Mouse (Mus musculus): ENCODE results near the gene Sorl1. TPM values are rescaled to one million over a fixed set of nuclear protein-coding genes. Genes with fewer than 3 reads are reported as not detected.

The Sorl1 gene
- total RNA-seq, 2 experiments from 2014 or later = 137 to 158 TPM

DNA sequence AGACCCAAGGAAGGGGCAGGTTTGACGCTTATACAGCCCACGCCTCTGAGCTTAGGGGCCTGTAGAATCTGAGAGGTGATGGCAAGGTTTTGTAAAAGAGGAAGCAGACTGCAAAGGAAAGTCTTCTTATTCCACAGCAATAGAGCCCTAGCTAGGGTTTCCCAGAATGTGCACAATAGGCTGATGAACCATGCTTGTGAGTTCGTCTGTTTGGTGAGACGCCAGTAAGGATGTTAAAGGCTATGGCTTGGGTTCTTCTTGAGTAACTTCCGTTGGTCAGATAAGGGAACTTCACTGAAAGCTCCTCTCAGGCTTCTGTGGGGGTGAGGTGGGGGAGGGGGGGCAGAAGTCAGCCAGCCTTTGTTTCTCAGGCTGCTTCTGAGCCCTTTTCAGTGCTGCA is 3.9 kb upstream of the Sorl1 start:
- DNase-seq (ENCODE audit: low spot score in 2 of 2) = no peak
- intact Hi-C loops (cut with DNase I) = no loop called here

DNA sequence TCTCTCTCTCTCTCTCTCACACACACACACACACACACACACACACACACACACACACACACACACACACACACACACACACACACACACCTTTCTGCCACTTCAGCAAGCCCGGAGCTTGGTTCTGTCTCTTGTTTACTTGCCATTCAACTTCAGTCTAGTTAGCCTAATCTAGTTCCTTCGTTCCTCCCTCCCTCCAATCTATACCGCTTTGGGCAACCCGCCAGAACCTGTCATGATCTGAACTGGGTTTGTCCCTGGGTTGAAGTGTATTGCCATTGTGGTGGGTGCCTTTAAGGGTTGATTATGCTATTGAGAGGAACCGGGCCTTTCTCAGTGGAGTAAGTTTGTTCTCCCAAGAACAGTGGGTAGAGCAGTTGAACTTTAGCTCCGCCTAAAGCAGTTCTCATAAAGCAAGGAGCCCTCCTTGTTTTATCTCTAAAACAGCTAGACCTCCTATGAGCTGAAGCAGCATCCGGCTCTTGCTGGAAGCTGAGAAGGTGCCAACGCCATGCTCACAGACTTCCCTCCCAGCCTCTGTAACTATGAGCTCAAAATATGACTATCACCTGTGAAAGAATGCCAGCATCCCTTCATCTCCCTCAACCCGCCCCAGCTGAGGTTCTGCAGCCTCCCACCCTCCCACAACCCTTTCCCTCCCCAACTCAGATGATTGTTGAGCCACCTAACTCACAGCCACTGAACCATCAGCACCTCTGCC is 1.3 kb upstream of the Sorl1 start:
- no peak for DNase-seq (ENCODE audit: low spot score in 2 of 2)
- intact Hi-C loops (cut with DNase I) = loop anchor here (2.0 kb wide), 1 partner anchor 115 kb away; no protein-coding TSS in a partner anchor

DNA sequence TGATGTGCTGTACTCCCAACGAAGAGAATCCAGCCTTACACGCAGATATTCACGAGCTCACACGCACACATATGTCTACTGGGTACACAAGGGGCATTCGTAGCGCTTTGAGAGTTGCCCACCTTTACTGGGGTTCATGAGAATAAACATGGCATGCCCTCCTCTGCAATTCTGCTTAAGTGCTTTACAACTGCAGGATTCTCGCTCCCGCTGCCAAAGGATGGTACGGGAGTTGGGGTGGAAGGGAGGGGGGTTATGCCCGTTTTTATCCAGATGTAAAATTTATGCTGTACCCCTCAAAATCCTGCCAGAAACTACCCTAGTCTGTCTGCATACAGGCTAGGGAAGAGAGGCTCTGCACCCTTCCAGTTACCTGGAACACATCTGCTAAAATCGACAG is 893 bp downstream of the Sorl1 start:
- intact Hi-C loops (cut with DNase I) = loop anchor here (5.0 kb wide), 4 partner anchors 36 to 86 kb away; no protein-coding TSS in a partner anchor
- no peak for DNase-seq (ENCODE audit: low spot score in 2 of 2)

DNA sequence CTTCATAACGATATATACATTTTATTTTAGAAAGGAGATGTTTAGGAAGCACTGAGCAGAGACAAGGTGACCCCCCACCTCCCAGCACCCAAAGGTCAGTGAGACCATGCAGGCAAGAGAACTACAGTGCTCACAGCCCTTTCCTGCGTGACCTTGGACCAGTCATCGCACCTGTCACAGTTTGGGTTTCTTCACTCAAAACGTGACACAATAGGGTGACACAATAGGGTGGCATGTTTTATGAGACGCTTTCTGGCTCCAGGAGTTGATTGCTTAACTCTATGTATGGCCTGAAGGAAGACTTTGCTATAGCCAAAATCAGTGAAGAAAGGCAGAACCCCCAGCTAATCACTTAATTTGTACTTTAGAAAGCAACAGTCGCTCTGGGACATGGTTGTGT is 1.7 kb downstream of the Sorl1 start:
- no peak for DNase-seq (ENCODE audit: low spot score in 2 of 2)
- intact Hi-C loops (cut with DNase I) = loop anchor here (5.0 kb wide), 4 partner anchors 35 to 85 kb away; no protein-coding TSS in a partner anchor

DNA sequence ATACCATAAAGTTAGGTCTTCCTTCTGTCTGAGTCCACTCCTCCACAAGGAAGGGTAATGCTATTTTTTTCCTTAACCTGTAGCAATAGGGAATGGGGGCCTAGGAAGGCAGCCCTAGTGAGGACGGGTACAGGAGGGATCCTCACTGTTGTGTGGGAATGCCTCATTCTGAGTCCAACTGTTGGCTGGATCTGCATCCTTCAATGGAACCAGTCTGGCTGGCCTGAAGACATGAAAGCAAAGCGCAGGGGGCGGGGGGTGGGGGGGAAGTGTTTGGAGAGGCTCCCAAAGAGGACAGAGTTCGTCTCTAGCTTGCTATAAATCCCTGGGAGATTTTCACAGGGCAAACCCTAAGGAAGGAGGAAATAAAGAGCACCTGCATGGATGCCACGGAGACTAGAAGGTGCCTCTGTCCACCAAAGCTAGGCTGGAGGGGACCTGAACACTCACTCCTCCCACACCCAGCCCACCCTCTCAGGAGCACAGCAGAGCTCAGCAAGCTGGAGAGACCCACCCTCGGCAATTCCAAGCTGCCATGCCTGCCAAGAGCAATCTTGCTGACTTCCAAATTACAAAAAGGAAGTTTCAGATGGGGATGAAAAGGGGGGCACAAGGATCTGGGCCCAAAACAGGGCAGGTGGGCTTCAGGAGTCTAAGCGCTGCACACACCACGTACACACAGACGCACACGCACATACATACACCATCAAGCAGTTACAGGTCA is 2.3 kb downstream of the Sorl1 start:
- DNase-seq (ENCODE audit: low spot score in 2 of 2) = no peak
- intact Hi-C loops (cut with DNase I) = loop anchor here (5.0 kb wide), 4 partner anchors 34 to 84 kb away; no protein-coding TSS in a partner anchor

DNA sequence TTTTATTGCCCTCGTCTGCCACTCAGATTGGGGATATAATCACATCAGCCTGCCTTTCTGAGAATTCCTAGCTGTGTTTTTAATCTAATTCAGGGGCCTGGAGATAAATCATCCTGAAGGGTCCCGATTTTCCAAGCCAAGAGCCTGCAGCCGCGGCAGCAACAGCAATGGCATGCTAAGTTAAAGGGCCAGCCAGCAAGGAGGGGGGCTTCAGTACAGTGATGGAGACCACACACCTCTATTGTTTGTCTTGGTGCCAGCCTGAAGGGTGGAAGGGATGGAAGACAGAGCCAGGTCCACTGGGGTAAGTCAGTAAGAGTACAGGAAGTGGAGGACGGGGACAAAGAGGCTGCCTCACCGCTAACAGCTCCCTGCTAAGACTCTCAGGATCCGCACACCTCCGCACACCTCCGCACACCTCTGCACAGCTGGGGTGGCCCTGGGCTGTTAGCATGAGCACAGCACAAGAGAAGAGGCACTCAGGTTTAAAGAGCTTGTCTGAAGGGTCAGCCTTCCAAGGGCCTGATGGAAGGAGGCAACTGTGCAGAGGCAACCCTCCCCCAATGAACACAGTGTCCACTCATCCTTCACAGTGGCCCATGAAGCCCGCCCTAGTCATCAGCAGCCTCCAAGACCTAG is 7.6 kb downstream of the Sorl1 start:
- no peak for DNase-seq (ENCODE audit: low spot score in 2 of 2)
- intact Hi-C loops (cut with DNase I) = no loop called here

DNA sequence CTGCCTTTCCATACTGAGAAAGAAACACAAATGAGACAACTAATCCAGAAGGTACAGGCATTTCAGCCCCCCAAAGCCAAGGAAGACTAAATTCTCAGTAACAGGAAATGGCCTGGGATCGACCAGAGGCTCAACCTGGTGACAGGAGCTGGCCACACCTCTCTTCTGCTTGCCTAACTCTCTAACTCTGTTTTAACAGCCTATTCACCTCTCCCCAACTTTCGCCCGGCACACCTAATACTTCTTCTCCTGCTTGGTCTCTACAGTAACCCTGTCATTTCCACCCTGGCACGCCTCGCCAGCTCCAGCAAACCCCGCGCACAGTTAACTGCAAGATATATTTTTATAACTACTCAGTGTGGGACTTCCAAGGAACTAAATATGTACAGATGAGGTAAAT is 9.0 kb downstream of the Sorl1 start:
- DNase-seq (ENCODE audit: low spot score in 2 of 2) = no peak
- intact Hi-C loops (cut with DNase I) = no loop called here

DNA sequence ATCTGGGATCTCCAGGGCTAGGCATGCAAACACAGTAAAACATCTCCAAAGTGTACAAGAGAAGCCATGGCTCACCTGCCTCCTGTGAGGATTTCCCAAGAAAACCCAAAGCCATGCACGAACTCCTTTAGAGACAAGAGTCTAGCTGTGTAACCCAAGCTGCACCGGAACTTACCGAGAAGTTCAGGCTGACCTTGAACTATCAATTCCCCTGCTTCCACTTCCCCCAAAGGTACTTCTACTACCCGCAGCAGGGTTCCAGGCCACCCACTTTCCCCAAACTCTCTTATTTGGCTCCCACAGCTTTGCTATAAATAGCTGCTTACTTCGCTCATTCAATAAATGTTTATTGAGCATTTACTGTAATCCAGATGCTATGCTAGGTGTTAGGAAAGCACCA is 10.8 kb downstream of the Sorl1 start:
- intact Hi-C loops (cut with DNase I) = no loop called here
- no peak for DNase-seq (ENCODE audit: low spot score in 2 of 2)

DNA sequence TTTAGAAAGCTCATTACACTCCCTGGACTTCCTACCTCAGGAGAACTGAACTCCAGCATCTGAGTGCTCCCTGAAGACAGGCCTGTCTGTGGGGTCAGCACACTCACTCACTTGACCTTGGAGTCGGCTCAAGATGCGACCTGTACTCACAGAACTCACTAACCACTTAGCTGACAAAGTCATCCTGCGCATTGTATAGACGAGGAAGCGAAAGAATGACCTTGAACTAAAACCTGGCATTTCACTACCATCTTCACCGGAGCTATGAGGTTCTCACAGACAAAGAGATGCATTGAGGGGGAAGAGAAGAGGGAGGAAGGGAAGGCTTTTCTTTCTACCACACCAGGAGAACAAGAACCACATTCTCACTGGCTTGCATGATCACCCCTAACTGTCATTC is 11.4 kb downstream of the Sorl1 start:
- DNase-seq (ENCODE audit: low spot score in 2 of 2) = no peak
- intact Hi-C loops (cut with DNase I) = no loop called here

DNA sequence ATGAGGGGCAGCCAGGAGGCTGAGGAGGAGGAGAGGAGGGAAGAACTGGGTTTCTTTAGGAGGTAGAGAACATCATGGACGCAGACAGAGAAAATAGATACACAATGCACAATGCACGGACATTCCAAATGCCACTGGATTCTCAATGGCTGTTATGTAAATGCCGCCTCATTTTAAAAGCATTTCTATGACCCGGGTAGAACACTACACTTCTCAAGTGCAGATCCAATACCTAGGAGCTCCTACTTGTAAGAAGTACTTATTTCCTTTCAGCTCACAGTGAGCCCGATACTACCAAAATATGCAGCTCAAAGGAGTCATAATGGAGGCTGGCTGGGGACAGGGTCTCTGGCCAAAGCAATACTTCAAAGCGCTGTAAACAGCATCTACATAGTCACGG is 12.8 kb downstream of the Sorl1 start:
- intact Hi-C loops (cut with DNase I) = no loop called here
- no peak for DNase-seq (ENCODE audit: low spot score in 2 of 2)

DNA sequence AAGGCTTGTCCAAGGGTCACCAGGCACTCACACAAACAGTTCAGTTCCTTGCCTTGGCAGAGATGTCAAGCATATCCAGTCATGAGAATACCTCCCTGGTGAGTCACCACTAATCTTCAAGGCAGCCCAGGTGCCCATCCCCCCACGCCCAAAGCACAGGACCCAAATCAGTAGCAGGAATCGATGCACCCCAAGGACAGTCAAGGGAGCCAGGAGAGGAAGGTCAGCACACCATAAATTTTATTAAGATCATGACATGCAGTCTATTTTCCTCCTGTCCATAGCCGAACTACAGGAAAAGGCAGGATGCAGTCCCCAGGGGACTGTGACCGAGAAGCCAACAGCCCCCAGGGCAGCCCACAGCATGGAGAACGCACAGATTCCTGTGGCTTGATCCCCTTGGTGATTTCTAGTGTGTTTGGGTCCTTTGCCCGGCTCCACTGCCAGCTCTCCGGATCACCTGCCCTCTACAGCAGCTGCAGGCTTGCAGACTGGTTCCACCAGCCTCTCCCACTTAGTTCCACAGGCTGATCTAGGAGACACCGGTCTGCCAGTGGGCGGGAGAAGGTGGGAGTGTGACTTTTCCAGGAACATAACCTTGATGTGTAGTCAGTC is 14.2 kb downstream of the Sorl1 start:
- intact Hi-C loops (cut with DNase I) = no loop called here
- DNase-seq (ENCODE audit: low spot score in 2 of 2) = no peak

DNA sequence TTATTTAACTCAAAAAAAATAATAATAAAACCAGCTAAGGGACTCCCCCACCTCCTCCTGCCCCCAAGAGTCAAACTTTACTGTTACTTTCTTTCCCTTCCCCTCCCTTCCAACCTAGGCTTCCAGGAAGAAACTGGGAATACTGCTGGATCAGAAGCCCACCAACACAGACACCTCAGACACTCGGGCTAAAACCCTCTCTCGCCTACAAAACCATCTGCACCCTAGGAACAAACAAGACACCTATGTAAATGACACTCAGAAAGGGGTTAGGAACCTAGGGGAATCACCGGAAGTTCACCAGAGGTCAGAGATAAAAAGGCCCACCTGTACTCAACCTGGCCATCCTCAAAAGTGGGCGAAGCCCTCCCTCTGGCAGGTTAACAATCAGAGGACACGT is 15.0 kb downstream of the Sorl1 start:
- intact Hi-C loops (cut with DNase I) = no loop called here
- DNase-seq (ENCODE audit: low spot score in 2 of 2) = no peak

DNA sequence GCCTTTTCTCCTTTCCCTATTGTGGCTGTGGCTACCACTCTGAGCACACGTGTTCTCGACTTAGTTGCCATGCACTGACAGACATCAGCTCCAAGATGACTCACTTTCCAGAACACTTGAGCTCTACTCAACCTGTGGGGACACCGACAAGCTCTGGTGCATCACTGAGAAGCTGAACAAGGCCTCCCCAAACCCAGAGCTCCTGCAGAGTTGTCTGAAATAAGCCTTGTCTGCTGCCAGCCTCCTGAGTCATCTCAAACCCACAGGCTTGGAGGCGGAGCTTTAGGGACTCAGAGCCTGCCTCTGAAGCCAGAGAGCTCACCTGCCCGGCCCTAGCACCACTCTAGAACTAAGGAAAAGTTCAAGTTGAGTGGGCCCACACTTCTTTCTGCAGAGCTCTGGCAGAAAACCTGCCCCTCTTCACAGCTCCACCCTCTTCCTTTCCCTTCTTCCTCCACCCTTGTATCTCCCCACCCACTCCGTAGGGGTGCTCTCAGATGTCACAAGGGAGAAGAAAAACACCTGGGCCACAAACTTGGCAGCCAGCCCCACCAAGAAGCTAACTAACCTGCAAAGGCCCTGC is 15.6 kb downstream of the Sorl1 start:
- no peak for DNase-seq (ENCODE audit: low spot score in 2 of 2)
- intact Hi-C loops (cut with DNase I) = no loop called here

DNA sequence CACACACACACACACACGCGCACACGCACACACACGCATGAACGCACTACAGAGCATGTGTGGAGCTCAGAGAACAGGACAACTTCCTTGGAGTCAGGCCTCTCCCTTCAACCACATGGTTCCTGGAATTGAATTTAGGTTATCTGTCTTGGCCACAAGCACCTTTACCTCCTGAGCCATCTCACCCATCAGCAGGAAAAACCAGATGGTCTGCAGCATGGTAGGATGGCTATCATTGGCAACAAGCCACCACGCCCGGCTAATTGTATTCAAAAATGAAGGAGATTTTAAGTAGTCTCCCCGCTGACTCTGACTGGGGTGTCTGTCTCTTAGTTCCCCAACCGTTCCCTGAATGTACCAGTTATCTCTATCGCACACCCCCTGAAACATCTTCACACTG is 17.0 kb downstream of the Sorl1 start:
- intact Hi-C loops (cut with DNase I) = no loop called here
- DNase-seq (ENCODE audit: low spot score in 2 of 2) = no peak

DNA sequence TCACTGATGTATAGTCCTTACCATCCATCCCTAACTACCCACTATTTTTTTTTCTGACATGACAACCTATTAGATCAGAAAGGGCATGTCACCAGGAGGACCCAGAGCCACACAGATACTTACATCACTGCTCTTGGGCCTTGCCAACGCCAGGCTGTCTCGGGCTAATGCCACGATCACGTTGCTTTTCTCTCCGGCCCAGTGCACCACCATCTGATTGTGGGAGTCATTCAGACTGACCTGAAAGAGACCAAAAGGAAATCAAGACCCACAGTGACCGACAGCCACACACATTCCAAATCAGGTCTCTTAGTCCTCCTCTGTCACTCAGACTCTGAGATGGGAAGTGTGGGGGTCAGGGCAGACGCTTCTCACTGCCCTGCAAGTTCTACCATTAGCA is 17.8 kb downstream of the Sorl1 start:
- intact Hi-C loops (cut with DNase I) = no loop called here
- DNase-seq (ENCODE audit: low spot score in 2 of 2) = no peak

DNA sequence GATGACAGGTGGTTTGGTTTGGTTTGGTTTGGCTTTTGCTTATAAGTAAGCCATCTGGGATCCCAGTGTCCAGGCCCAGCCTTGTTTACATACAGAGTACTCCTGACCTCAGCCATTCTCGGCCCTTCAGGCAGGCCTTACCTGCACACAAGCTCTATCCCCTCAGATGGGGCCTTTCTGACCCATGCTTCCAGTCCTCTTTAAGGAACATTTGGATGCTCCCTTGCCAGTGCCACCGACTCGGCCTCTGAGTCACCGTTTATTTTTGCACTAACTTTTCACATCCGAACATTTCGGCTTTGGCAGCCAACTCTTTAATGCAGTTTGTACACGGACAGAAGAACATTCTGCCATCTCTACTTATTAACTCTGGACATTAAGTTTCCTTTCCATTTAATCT is 20.6 kb downstream of the Sorl1 start:
- DNase-seq (ENCODE audit: low spot score in 2 of 2) = no peak
- intact Hi-C loops (cut with DNase I) = no loop called here

DNA sequence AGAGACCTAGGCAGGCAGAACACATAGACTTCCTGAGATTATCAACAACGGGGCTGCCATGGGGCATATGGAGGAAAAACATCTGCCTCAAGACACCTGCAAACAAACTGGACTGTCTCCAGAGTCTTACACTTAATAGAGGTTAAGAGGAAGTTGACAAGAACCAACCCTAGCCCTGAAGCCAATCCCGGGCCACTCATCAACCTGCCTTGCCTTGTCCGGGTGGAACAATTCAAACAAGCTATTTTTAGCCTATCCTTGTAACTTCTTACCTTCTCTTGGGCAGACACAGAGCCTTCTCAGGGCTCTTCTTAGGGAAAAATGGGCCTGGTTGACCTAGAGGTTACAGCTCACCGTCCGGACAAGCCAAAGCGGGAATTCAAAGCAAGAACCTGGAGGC is 22.1 kb downstream of the Sorl1 start:
- no peak for DNase-seq (ENCODE audit: low spot score in 2 of 2)
- intact Hi-C loops (cut with DNase I) = no loop called here

DNA sequence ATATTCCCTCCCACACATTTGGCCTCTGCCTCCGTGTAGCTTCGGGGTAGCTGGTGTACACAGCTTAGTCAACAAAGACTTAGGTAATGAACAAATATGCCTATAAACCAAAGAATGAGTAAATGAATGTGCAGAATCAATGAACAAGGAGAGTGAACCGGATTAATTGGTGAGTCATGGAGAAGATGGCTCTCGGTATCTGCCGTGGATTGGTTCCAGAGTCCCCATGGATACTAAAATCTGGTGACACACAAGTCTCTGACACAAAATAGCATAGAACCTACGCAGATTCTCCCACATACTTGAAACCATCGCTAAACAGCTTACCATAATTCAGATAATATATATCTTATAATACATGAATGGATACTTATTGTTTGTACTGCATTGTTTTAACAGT is 22.8 kb downstream of the Sorl1 start:
- DNase-seq (ENCODE audit: low spot score in 2 of 2) = peak in 1 of 2 experiments; percentile 77
- intact Hi-C loops (cut with DNase I) = no loop called here

DNA sequence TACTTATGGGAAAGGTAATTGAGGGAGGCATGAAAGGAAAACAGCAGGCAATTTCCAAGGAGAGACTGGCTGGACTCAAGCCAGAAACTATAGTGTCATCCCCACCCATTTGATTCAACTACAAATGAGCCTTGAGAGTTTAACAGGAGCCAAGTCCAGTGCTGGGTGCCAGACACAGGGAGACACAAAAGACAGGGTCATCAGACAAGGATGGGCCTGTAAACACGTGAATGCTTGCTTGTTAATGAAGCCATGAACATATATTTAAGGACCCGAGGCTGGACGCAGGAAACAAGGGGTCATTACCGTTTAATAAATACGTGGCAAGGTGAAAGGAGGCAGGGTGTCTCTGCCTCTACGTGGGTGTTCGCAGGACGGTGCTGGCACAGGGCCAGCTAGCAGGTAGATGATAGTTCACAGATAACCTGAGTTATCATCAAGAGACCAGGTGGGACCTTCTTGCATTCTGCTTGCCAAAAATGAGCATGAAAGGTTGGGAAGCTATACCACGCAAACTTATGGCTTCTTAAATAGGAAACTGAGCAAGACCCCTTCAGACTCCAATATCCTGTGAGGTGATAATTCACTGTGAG is 23.4 kb downstream of the Sorl1 start:
- intact Hi-C loops (cut with DNase I) = no loop called here
- no peak for DNase-seq (ENCODE audit: low spot score in 2 of 2)
